Mouse (Mus musculus): ENCODE data around the gene Gmfb.

GRCm38 (mm10) chr14:46779217-46779616, 42.8 kb downstream of the Gmfb start:
- TF ChIP-seq CTCF (IDR thresholded peaks at IDR 0.05; ENCODE audit: borderline replicate concordance, control insufficient read depth, extremely low read depth, insufficient read depth, low read length, poor library complexity) (no peak), POLR2A (IDR thresholded peaks at IDR 0.05; ENCODE audit: control insufficient read depth, extremely low read depth, insufficient read depth, low read length, poor library complexity) (no peak)
